Mouse (Mus musculus) kidney, adult 18-20 months (tissue): ENCODE data around the gene Psapl1.
"Not testable (repeated sequence)": the region's sequence is repeated elsewhere in the genome, so short reads cannot be mapped to it uniquely, and the experiment has no call there.

Source experiments
- DNase-seq: peaks from one replicate; pipeline ENCODE4 v3.0.0; 2021

The Psapl1 gene

GRCm38 (mm10) chr5:36205397-36205796 lies 1.6 kb downstream of the Psapl1 start:
- no peak for DNase-seq

- DNase-seq, result no peak
Observed at GRCm38 (mm10) chr5:36208803-36209202, 5.0 kb downstream of the Psapl1 start.

GRCm38 (mm10) chr5:36213310-36213709 lies 9.5 kb downstream of the Psapl1 start:
- no peak for DNase-seq

DNA sequence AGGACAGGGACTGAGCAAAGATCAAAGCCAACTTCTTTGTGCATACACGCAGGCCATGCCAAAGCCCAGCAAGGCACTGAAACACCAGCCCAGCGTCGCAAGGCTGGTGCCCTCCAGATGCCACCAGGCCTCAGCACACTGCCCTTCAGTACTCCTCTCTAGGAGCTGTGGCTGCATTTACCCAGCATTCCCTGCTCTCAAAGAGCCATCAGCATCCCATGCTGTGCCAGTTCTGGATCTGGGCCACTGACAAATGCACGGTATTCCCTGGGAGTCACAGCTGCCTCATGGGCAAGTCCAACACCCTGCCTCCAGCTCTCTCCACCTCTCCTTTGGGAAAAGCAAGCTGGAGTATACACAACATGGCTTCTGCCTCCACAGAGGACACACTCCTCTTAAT lies 16.3 kb downstream of the Psapl1 start:
- no peak for DNase-seq

DNA sequence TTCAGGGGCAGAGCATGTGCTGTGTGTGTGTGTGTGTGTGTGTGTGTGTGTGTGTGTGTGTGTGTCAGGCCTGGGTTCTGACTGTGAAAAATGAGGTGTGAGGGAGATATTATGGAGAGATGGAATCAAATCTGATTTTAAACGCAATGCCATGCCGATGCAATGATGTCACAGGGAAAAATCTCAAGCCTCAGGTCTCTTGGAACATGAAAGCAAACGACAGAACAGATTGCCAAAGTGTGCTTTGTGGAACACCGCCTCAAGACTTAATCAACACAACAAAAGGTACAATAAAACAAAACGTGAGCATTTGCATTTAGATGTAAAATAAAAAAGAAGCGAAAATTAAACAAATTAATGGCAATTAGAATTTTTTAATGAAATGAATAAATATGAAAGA lies 16.8 kb downstream of the Psapl1 start:
- DNase-seq, result no peak

DNA sequence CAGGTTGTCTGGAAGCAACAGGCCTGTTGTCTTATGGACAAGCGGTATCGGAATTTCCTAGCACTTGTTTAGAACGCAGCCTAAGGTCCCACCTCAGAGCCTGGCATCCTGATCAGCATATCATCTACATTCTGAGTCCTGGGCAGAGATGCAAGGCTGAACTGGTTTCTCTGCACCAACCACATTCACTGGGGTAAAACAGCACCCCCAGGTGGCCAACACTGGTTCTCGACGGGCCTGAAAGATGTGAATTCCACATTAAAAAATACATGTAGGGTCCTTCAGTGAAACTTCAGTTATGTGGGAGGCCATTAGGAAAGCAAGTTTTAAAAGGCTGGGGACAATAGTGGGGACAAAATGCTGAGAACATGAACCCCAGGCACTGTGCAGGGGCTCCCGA lies 20.0 kb downstream of the Psapl1 start:
- peak; percentile 50 for DNase-seq

- DNase-seq, result no peak
Observed at GRCm38 (mm10) chr5:36225855-36226254, 22.0 kb downstream of the Psapl1 start.

DNA sequence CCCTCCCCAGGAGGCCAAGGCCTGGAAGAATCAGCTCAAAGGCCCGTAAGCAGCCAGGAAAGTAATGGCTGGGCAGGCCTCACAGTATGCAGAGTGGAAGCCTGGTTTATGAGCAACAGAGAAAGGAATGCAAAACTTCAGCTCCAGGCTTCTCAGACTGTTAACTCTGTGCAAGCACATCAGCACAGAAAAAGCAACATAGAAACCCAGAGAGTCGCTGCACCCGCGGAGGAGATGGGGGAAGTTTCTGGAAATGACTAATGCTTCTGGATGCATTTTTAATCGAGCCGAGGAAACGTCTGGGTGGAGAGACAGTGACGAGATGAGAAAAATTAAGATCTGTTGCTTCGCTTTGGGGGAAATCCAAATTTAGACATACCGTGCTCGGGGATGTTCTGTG lies 22.5 kb downstream of the Psapl1 start:
- peak; percentile 9 for DNase-seq

DNA sequence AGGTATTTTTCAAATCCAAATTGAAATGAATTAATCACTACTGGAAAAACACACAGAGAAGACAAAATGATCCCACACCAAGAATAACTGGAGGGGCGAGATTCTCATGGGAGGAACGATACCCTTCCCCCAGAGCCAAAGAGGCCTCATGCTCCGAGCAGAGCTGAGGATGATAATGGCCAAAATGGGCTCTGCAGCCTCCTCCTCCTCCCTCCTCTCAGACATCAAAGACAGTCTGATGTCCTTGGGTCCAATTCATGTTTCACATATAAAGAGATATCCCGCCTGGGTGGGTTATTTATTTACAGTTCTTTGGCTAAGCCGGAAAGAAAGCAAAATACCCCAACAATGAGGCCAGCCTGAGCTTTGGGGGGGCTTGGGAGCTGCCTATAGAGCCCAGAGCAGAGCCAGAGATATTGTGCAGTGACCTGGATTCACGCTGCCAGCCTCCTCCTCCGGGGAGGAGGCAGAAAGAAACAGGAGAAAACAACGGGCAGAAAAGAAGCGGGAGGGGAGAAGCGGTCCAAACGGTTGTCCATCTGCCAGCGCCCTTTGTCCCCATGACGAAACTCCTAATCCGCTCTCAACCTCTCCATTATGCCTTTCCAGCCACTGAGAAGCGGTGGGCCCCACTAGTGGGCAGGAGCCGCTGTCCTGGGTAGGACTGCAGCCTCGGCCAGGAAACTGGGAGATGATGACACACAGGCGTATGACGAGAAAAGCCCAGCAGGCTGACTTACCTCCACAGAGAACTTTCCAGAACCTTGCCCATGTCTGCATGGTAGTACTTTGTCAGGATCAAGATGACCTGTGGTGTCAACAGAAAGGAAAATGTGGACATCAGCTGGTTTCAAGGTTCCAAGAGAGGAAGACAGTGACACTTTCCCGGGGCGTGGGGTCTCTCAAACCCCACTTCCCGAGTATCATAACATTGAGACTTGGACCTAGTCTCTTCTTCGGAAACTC lies 24.9 kb downstream of the Psapl1 start:
- DNase-seq, result peak; percentile 26

DNA sequence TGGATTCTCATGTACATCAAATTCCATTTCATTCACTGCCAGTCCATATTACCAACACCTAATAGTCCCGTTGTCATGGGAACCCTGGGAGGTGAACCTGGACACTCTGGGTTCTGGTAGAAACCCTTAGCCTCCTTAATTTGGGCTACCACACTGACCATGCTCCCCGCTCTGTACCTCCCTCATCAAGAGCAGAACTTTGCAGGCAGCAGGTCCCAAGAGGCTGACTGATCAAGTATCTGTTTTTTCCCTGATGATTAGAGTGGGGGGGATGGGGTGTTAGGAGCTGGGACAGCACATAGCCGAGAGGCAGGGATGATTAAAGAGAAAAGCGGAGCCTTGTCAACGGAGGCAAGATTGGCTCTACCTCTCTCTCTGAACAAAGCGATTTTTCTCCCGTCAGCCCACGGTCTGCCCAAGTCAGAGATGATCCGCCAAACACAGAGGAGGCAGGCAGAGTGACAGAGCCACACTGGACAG lies 26.5 kb downstream of the Psapl1 start:
- no peak for DNase-seq

DNA sequence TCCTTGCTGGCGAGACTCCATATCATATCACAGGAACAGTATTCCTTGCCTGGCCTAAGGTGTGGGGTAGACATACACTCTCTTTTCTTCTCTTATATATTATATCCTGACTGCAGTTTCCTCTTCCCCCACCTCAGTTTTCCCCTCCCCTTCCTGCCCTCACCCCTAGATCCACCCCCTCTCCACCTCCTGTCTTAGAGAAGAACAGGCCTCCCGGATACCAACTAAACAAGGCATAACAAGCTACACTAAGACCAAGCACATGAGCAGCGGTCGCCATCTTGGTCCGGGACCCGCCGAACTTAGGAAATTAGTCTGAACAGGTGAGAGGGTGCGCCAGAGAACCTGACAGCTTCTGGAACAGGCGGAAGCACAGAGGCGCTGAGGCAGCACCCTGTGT lies 33.7 kb downstream of the Psapl1 start:
- not testable (repeated sequence) for DNase-seq

- no peak for DNase-seq
Observed at GRCm38 (mm10) chr5:36248022-36248421, 44.2 kb downstream of the Psapl1 start.

DNA sequence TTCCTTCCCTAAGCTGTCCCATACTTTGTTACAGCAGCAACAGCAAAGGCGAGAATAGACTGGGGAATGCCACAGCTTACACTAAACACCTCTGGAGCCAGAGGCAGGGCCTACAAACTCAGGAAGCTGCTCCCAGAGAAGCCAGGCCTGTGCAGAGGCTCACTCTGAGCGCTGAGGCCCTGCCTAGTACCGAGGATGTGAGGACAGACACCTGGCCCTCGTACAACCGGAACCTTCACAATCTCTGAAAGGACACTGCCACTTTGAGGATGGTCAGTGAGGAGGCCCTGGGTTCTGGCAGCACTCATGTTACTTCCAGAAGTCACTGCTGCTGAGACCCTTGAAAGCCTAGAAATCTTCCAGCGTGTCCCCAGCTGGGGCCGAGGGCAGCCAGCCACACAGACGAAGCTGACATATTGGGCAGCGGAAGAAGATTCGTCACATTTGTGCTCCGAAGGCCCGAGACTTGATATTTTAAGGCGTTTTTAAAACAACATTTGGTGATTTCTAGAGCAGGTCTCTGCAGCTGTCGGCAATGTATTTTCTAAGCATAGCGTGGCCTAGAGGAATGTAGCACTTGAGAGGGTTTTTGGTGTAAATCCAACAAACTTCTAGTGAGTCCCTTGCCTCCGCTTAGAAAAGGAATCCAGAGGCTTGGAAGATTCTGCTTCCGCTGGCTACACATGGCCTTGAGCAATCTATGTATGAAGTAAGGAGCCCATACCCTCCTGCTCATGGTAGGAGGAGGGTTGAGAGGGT lies 49.1 kb downstream of the Psapl1 start:
- no peak for DNase-seq

GRCm38 (mm10) chr5:36254642-36255516 lies 51.1 kb downstream of the Psapl1 start:
- DNase-seq, result no peak
